Comparison of ENCODE assay signal across 11 mouse cellular contexts in genomic region chr10:82893872-82894650, GRCm38 (mm10). TPM values are rescaled to one million over a fixed set of nuclear protein-coding genes. Genes with fewer than 3 reads are reported as not detected.
A peak's percentile ranks its signal among the peaks of the same experiment; 100 is the strongest.
DNase-seq lines count a peak whose midpoint lies in the region; ATAC-seq and TF ChIP-seq lines count a peak whose summit lies in the region.
"Had no signal": no experiment of that assay in that cellular context is flagged by ENCODE, and none has a peak within 500 bp of the region (broad histone marks: within the 10 kb centered on the region; RNA-seq: fewer than 3 reads in every experiment).

No protein-coding gene starts in this region.

- H3K4me2 ChIP-seq in midbrain, embryonic 14.5 days (ENCODE audit: low read length): no peak overlapping the region
- no peak overlapping the region for H3K4me2 ChIP-seq in midbrain, embryonic 15.5 days
- no peak overlapping the region for H3K4me2 ChIP-seq in intestine, embryonic 16.5 days (ENCODE audit: low read depth, low read length)
- H3K4me2 ChIP-seq in stomach, embryonic 15.5 days: no peak overlapping the region
- H3K4me2 ChIP-seq: hindbrain, embryonic 15.5 days had no signal

- H3K4me3 ChIP-seq in midbrain, embryonic 14.5 days (replicated peaks; ENCODE audit: low read depth, low read length): no peak overlapping the region
- H3K4me3 ChIP-seq in midbrain, embryonic 15.5 days: no peak overlapping the region
- H3K4me3 ChIP-seq in cortical plate, adult 2 months (ENCODE audit: insufficient read depth, low read length): no peak overlapping the region
- no peak overlapping the region for H3K4me3 ChIP-seq in intestine, embryonic 16.5 days (ENCODE audit: low read length)
- no peak overlapping the region for H3K4me3 ChIP-seq in stomach, embryonic 15.5 days (replicated peaks)
- H3K4me3 ChIP-seq: hindbrain, embryonic 15.5 days had no signal

- no peak for TF ChIP-seq POLR2A in cortical plate, adult 2 months (IDR thresholded peaks at IDR 0.05; ENCODE audit: extremely low read depth, insufficient read depth, low read length)

- H3K9me3 ChIP-seq in midbrain, embryonic 14.5 days (ENCODE audit: control insufficient read depth, low read length): no peaks in the 10 kb centered on the region
- no peaks in the 10 kb centered on the region for H3K9me3 ChIP-seq in midbrain, embryonic 15.5 days
- H3K9me3 ChIP-seq in intestine, embryonic 16.5 days (ENCODE audit: control insufficient read depth, low read length): no peaks in the 10 kb centered on the region
- no peaks in the 10 kb centered on the region for H3K9me3 ChIP-seq in stomach, embryonic 15.5 days
- H3K9me3 ChIP-seq: hindbrain, embryonic 15.5 days had no signal

- H3K36me3 ChIP-seq in midbrain, embryonic 14.5 days (ENCODE audit: control insufficient read depth, insufficient read depth, low read length): peaks cover 84% of the 10 kb centered on the region
- H3K36me3 ChIP-seq in midbrain, embryonic 15.5 days (replicated peaks): peaks cover 32% of the 10 kb centered on the region
- peaks cover 23% of the 10 kb centered on the region for H3K36me3 ChIP-seq in intestine, embryonic 16.5 days (ENCODE audit: control insufficient read depth, insufficient read depth, low read length)
- peaks cover 21% of the 10 kb centered on the region for H3K36me3 ChIP-seq in stomach, embryonic 15.5 days

- no peak for TF ChIP-seq CTCF in cortical plate, adult 2 months (IDR thresholded peaks at IDR 0.05; ENCODE audit: extremely low read depth, insufficient read depth, low read length)

- peak; percentile 24 for DNase-seq in midbrain, embryonic 14.5 days
- no peak for DNase-seq in spleen, adult 18-20 months
- no peak for DNase-seq in yolk sac, embryonic 10.5 days (ENCODE audit: low spot score)
- DNase-seq: cerebellum, adult 18-20 months; thymus, postnatal 4 days had no signal

- no peak overlapping the region for H3K27ac ChIP-seq in midbrain, embryonic 14.5 days (replicated peaks; ENCODE audit: low read depth, low read length)
- no peak overlapping the region for H3K27ac ChIP-seq in midbrain, embryonic 15.5 days
- H3K27ac ChIP-seq in cortical plate, adult 2 months (ENCODE audit: insufficient read depth, low read length): 0 out of 2 replicates have a peak overlapping the region, but pooled peaks have one; percentile 10
- 0 out of 2 replicates have a peak overlapping the region, but pooled peaks have one; percentile 4 for H3K27ac ChIP-seq in intestine, embryonic 16.5 days (ENCODE audit: low read length)
- H3K27ac ChIP-seq in stomach, embryonic 15.5 days: peak overlapping the region; percentile 65
- H3K27ac ChIP-seq: hindbrain, embryonic 15.5 days; macrophage had no signal

- no peak overlapping the region for H3K9ac ChIP-seq in midbrain, embryonic 14.5 days (replicated peaks; ENCODE audit: low read length)
- H3K9ac ChIP-seq in midbrain, embryonic 15.5 days: no peak overlapping the region
- H3K9ac ChIP-seq in intestine, embryonic 16.5 days (ENCODE audit: low read depth, low read length): no peak overlapping the region
- no peak overlapping the region for H3K9ac ChIP-seq in stomach, embryonic 15.5 days
- H3K9ac ChIP-seq: hindbrain, embryonic 15.5 days had no signal

- H3K4me1 ChIP-seq in midbrain, embryonic 14.5 days (ENCODE audit: control insufficient read depth, insufficient read depth, low read length): no peaks in the 10 kb centered on the region
- H3K4me1 ChIP-seq in midbrain, embryonic 15.5 days: no peaks in the 10 kb centered on the region
- H3K4me1 ChIP-seq in cortical plate, adult 2 months (ENCODE audit: control insufficient read depth, insufficient read depth, low read length): no peaks in the 10 kb centered on the region
- peaks cover 4% of the 10 kb centered on the region for H3K4me1 ChIP-seq in intestine, embryonic 16.5 days (ENCODE audit: control insufficient read depth, insufficient read depth, low read length)
- no peaks in the 10 kb centered on the region for H3K4me1 ChIP-seq in stomach, embryonic 15.5 days

- WGBS in midbrain, embryonic 14.5 days: 78% methylated on average over 18 of the region's 18 CpGs
- 73% methylated on average over 18 of the region's 18 CpGs for whole genome bisulfite sequencing in midbrain, embryonic 15.5 days
- WGBS in intestine, embryonic 16.5 days: 68% methylated on average over 18 of the region's 18 CpGs
- WGBS in stomach, embryonic 15.5 days: 67% methylated on average over 18 of the region's 18 CpGs

- ATAC-seq in midbrain, embryonic 14.5 days (ENCODE audit: low FRiP score, low TSS enrichment): no peak
- ATAC-seq in midbrain, embryonic 15.5 days (replicated peaks): no peak
- no peak for ATAC-seq in intestine, embryonic 16.5 days
- ATAC-seq in stomach, embryonic 15.5 days (ENCODE audit: insufficient read depth, low FRiP score, low read depth): no peak

- H3K27me3 ChIP-seq in midbrain, embryonic 14.5 days (ENCODE audit: control insufficient read depth, insufficient read depth, low read length): no peaks in the 10 kb centered on the region
- H3K27me3 ChIP-seq in midbrain, embryonic 15.5 days (replicated peaks): no peaks in the 10 kb centered on the region
- no peaks in the 10 kb centered on the region for H3K27me3 ChIP-seq in intestine, embryonic 16.5 days (replicated peaks; ENCODE audit: control insufficient read depth, insufficient read depth, low read length)
- H3K27me3 ChIP-seq in stomach, embryonic 15.5 days (replicated peaks): no peaks in the 10 kb centered on the region
- H3K27me3 ChIP-seq: hindbrain, embryonic 15.5 days had no signal

RNA-seq across cellular contexts. Expression of gene Eid3, which starts 27.6 kb away (rescaled TPM):
- 0.50 and 0.59 TPM in 2 replicates for polyA plus RNA-seq in midbrain, embryonic 14.5 days (2014; fragmentation: Nextera tagmentation; extraction: Ambion mirVana)
- 0.43 and 0.74 TPM in 2 replicates for polyA plus RNA-seq in midbrain, embryonic 15.5 days (2015; fragmentation: Nextera tagmentation; extraction: Ambion mirVana)
- 0.61 and 0.68 TPM in 2 replicates for polyA plus RNA-seq in cortical plate, adult 2 months (2012; rRNA removed)
- 0.20 and 0.23 TPM in 2 replicates for polyA plus RNA-seq in intestine, embryonic 16.5 days (2015; fragmentation: Nextera tagmentation; extraction: Ambion mirVana)
- 0.23 and 0.65 TPM in 2 replicates for polyA plus RNA-seq in stomach, embryonic 15.5 days (2015; fragmentation: Nextera tagmentation; extraction: Ambion mirVana)

Comparison
In these comparisons a context has a peak if more than half of its experiments do, and no peak if none do; other contexts are left out.
1. H3K27ac ChIP-seq: peak in cortical plate, adult 2 months (single experiment), intestine, embryonic 16.5 days (single experiment) and stomach, embryonic 15.5 days (single experiment); none in midbrain, embryonic 14.5 days (single experiment) and midbrain, embryonic 15.5 days (single experiment).